Mouse (Mus musculus) bone marrow, adult 2 months (tissue): ENCODE measurements around the gene Fth1.

Experiments
- CTCF ChIP-seq: fragments of 200-500 bp; IDR thresholded peaks from 2 replicates; pipeline ENCODE4 v1.5.1; 2011; ENCODE audit warnings: low read length, control low read depth; ENCODE audit not compliant: control insufficient read depth, insufficient read depth
- POLR2A ChIP-seq: fragments of 200-500 bp; IDR thresholded peaks from 2 replicates; pipeline ENCODE4 v1.6.1; 2011; ENCODE audit warnings: low read depth, mild to moderate bottlenecking, control low read depth, low read length, borderline replicate concordance; ENCODE audit not compliant: control insufficient read depth

DNA sequence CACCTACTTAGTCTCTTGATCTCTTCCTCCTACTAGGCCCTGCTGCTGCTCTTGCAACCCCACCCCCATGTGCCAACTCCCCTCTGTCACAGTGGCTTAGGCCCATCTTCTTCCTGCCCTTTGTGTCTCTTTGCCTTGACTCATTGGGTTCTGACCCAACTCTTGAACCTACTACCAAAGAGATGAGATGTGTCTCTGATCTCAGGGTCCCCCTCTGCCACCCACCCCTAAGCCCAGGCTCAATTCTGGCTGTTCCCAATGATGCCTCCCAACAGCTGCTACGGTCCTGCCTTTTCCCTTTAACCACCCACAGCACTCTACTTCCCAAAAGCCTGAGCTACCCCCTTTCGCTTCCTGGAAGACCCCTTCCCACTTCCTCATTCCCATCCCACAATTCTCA, 41.6 kb downstream of the Fth1 start:
- TF ChIP-seq POLR2A = no peak
- no peak for TF ChIP-seq CTCF
